Mouse (Mus musculus): ENCODE measurements around the gene Selplg. TPM values are rescaled to one million over a fixed set of nuclear protein-coding genes. Genes with fewer than 3 reads are reported as not detected.
"Not testable (repeated sequence)": the region's sequence is repeated elsewhere in the genome, so short reads cannot be mapped to it uniquely, and the experiment has no call there.

The Selplg gene
- polyA plus RNA-seq, 1 experiment from 2014 or later = 9.1 TPM

DNA sequence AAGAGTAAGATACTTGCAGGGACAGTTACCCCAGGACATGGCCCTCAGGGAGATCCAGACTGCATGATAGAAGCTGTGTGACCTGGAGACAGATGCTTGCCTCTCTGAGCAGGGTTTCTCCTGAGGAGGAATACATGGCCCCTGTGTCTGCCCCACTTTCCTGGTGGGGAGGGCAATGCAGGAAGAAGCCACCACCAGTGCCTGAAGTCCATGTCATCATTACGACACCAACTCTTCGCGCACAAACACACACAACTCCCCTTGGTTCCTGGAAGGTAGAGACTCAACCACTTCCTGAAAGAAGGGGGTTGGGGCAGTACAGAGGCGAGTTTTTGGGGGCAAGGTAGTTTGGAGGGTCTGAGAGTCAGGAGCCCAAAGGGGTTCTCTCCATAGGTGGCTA lies 8.2 kb downstream of the Selplg start:
- Histone ChIP-seq H3K27me3 (ENCODE audit: control insufficient read depth, insufficient read depth, low read length) (no peaks in the 10 kb centered on the region), H3K36me3 (ENCODE audit: control insufficient read depth, insufficient read depth, low read length) (no peaks in the 10 kb centered on the region), H3K27ac (ENCODE audit: low read length) (no peak overlapping the region), H3K4me2 (ENCODE audit: low read depth, low read length) (no peak overlapping the region), H3K9ac (ENCODE audit: low read length) (no peak overlapping the region), H3K9me3 (replicated peaks; ENCODE audit: control insufficient read depth, low read length) (no peaks in the 10 kb centered on the region), H3K4me3 (replicated peaks; ENCODE audit: low read length) (no peak overlapping the region), H3K4me1 (ENCODE audit: control insufficient read depth, insufficient read depth, low read length) (no peaks in the 10 kb centered on the region)
- WGBS = 80% methylated on average over 4 of the region's 4 CpGs
- no peak for ATAC-seq (ENCODE audit: insufficient read depth, low FRiP score)

DNA sequence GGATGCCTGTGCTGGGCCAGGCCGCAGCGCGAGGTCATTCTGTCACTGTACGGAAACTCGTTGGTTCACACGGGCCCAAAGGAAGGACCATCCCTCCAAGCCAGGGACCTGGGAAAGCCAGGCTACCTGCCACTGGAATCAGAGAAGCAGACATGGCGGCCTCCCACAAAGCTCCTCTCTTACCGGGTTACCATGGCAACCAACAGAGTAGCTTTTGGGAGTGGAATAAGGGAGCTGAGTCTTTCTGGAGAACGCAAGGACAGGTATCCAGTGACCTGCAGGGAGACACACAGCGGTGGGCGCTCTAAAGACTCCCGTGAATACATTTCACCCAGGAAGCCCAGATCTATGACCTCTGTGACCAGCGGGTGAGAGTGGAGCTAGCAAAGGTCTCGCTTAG lies 13.9 kb downstream of the Selplg start:
- no peaks in the 10 kb centered on the region for H3K4me1 ChIP-seq (ENCODE audit: control insufficient read depth, insufficient read depth, low read length)
- no peaks in the 10 kb centered on the region for H3K36me3 ChIP-seq (ENCODE audit: control insufficient read depth, insufficient read depth, low read length)
- H3K27me3 ChIP-seq (ENCODE audit: control insufficient read depth, insufficient read depth, low read length) = no peaks in the 10 kb centered on the region; the same call in 1 of the 2 replicates
- H3K27ac ChIP-seq (ENCODE audit: low read length) = no peak overlapping the region
- 65% methylated on average over 14 of the region's 14 CpGs for WGBS
- no peaks in the 10 kb centered on the region for H3K9me3 ChIP-seq (replicated peaks; ENCODE audit: control insufficient read depth, low read length)
- no peak for ATAC-seq (ENCODE audit: insufficient read depth, low FRiP score)
- H3K9ac ChIP-seq (ENCODE audit: low read length) = no peak overlapping the region
- no peak overlapping the region for H3K4me3 ChIP-seq (replicated peaks; ENCODE audit: low read length)
- no peak overlapping the region for H3K4me2 ChIP-seq (ENCODE audit: low read depth, low read length)

DNA sequence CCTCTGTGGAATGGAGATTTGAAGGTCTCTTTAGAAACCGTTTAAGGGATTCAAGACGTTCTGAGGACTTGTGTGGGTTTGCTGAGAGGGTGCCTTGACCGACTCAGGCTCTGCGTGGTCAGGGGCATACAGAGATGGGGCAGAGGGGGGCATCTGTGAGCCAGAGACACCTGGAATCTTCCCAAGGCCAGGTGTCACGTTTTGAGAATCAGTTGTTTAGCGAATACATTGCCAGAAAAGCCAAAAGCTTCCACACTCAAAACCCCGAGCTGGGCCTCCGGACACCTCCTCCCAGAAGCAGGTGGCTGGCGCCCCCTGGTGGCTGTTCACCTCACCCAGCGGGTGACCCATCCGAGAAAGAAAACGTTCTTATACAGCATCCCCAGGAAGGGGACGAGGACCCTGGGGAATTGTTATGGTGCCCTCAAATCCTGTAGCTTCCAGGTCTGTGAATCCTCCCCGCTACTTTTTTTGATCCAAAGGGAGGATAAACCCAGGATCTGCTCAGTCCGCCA lies 16.7 kb downstream of the Selplg start:
- Histone ChIP-seq H3K27me3 (ENCODE audit: control insufficient read depth, insufficient read depth, low read length) (no peaks in the 10 kb centered on the region; the same call in 1 of the 2 replicates), H3K9me3 (replicated peaks; ENCODE audit: control insufficient read depth, low read length) (0 out of 2 replicates have a peak, but pooled peaks cover 3% of the 10 kb centered on the region), H3K4me1 (ENCODE audit: control insufficient read depth, insufficient read depth, low read length) (no peaks in the 10 kb centered on the region), H3K4me3 (replicated peaks; ENCODE audit: low read length) (no peak overlapping the region), H3K9ac (ENCODE audit: low read length) (no peak overlapping the region), H3K36me3 (ENCODE audit: control insufficient read depth, insufficient read depth, low read length) (no peaks in the 10 kb centered on the region), H3K4me2 (ENCODE audit: low read depth, low read length) (peak overlapping the region; percentile 7; the same call in 1 of the 2 replicates), H3K27ac (ENCODE audit: low read length) (no peak overlapping the region)
- no peak for ATAC-seq (ENCODE audit: insufficient read depth, low FRiP score)
- 12% methylated on average over 15 of the region's 15 CpGs for WGBS

DNA sequence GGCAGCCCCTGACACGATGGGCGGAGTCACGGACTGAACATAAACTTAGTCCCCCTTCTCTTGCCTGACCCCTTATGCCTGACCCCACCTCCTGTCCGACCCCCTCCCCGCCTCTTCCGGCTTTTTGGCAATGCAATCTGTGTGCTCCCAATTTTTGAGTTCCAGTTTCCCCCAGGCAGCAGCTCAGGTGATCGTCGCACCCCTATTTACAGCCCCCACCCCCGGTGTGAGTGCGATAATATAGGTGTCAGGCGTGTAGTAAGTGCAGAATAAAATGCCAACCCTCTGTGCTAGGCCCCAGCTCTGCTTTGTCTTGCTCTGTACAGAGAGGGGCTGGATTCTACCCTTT lies 17.4 kb downstream of the Selplg start:
- H3K27me3 ChIP-seq (ENCODE audit: control insufficient read depth, insufficient read depth, low read length) = no peaks in the 10 kb centered on the region; the same call in 1 of the 2 replicates
- H3K4me3 ChIP-seq (replicated peaks; ENCODE audit: low read length) = no peak overlapping the region
- WGBS = 56% methylated on average over 11 of the region's 11 CpGs
- no peak overlapping the region for H3K4me2 ChIP-seq (ENCODE audit: low read depth, low read length)
- no peak overlapping the region for H3K9ac ChIP-seq (ENCODE audit: low read length)
- H3K27ac ChIP-seq (ENCODE audit: low read length) = no peak overlapping the region
- no peaks in the 10 kb centered on the region for H3K36me3 ChIP-seq (ENCODE audit: control insufficient read depth, insufficient read depth, low read length)
- ATAC-seq (ENCODE audit: insufficient read depth, low FRiP score) = no peak
- no peaks in the 10 kb centered on the region for H3K4me1 ChIP-seq (ENCODE audit: control insufficient read depth, insufficient read depth, low read length)
- H3K9me3 ChIP-seq (replicated peaks; ENCODE audit: control insufficient read depth, low read length) = 0 out of 2 replicates have a peak, but pooled peaks cover 3% of the 10 kb centered on the region

DNA sequence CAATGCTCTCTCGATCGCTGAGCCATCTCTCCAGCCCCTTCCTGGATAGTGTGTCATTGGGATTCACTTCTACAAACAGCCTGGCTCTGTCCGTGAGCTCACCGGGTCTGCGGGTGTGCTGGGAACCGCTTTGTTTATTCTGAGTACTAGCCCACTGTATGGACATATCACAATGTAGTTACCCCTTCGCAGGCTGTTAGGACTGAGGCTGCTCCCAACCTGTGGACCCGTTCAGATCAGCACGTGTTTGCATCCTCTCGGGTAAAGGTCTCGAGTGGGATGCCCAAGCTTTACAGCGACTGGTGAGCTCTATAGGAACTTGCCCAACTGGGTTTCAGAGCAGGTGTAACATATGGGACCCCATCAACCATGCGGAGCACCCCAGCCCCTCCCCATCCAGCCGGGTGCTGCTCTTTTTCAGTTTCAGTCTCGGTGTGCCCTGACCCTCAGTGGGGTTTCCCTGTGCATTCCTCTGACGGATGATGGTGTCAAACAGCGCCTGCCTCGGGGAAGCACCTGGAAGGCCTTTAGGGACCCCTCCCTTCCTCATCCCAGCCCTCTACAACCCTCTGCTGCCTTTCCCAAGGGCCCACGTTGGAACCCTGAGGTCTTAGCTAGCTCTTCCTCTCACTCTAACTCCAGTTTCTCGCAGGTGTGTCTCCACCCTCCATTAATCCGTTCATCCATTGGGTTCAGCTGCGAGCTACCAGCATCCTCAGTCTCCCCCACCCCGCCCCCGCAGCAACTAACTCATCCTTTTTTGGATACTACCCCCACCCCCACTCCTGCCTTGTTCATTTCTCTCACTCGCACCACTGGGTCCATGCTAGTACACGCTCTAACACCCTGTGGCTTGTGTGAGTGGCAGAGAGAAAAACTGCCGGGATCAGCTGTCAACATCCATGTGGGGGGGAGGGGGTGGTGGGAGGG lies 18.1 kb downstream of the Selplg start:
- no peak overlapping the region for H3K27ac ChIP-seq (ENCODE audit: low read length)
- no peaks in the 10 kb centered on the region for H3K36me3 ChIP-seq (ENCODE audit: control insufficient read depth, insufficient read depth, low read length)
- H3K4me3 ChIP-seq (replicated peaks; ENCODE audit: low read length) = no peak overlapping the region
- 0 out of 2 replicates have a peak, but pooled peaks cover 3% of the 10 kb centered on the region for H3K9me3 ChIP-seq (replicated peaks; ENCODE audit: control insufficient read depth, low read length)
- no peaks in the 10 kb centered on the region for H3K4me1 ChIP-seq (ENCODE audit: control insufficient read depth, insufficient read depth, low read length)
- ATAC-seq (ENCODE audit: insufficient read depth, low FRiP score) = no peak
- no peaks in the 10 kb centered on the region; the same call in 1 of the 2 replicates for H3K27me3 ChIP-seq (ENCODE audit: control insufficient read depth, insufficient read depth, low read length)
- no peak overlapping the region for H3K9ac ChIP-seq (ENCODE audit: low read length)
- 34% methylated on average over 27 of the region's 27 CpGs for WGBS
- H3K4me2 ChIP-seq (ENCODE audit: low read depth, low read length) = no peak overlapping the region

DNA sequence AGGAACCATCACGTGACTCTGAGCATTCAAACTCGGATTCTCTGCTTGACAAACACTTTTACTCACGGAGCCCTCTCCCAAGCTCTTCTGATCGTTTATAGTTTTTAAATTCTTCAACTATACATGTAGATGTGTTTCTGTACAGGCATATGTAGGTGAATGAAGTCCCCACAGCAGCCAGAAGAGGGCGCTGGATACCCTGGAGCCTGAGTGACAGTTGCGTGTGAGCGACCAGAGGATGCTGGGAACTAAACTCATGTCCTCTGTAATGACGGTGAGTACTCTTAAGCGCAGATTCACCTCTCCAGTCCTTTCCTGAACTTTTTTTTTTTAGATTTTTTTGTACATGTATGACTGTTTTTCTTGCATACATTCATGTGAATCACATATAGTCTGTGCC lies 18.8 kb downstream of the Selplg start:
- 0 out of 2 replicates have a peak, but pooled peaks cover 3% of the 10 kb centered on the region for H3K9me3 ChIP-seq (replicated peaks; ENCODE audit: control insufficient read depth, low read length)
- no peak for ATAC-seq (ENCODE audit: insufficient read depth, low FRiP score)
- H3K27ac ChIP-seq (ENCODE audit: low read length) = no peak overlapping the region
- H3K4me1 ChIP-seq (ENCODE audit: control insufficient read depth, insufficient read depth, low read length) = no peaks in the 10 kb centered on the region
- no peak overlapping the region for H3K4me2 ChIP-seq (ENCODE audit: low read depth, low read length)
- no peak overlapping the region for H3K9ac ChIP-seq (ENCODE audit: low read length)
- H3K36me3 ChIP-seq (ENCODE audit: control insufficient read depth, insufficient read depth, low read length) = no peaks in the 10 kb centered on the region
- no peaks in the 10 kb centered on the region; the same call in 1 of the 2 replicates for H3K27me3 ChIP-seq (ENCODE audit: control insufficient read depth, insufficient read depth, low read length)
- 24% methylated on average over 9 of the region's 9 CpGs for WGBS
- H3K4me3 ChIP-seq (replicated peaks; ENCODE audit: low read length) = no peak overlapping the region

DNA sequence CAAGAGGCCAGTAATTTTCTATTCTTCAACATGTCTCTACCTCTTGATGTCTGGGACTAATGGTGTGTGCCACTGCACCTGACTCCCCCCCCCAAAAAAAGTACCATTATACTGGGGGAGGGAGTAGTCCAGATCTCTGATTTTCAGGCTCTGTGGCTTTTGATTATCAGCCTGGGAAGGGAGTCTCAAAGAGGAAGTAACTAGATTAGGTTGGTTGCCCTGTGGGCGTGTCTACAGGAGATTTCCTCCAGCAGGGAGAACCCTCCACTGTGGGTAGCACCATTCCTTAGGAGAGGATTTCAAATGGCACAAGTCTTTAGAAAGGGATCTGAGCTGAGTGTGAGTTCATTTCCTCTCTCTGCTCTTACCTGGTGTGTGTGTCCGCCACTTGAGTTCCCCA lies 19.8 kb downstream of the Selplg start:
- no peak for ATAC-seq (ENCODE audit: insufficient read depth, low FRiP score)
- WGBS = 85% methylated on average over 2 of the region's 2 CpGs
- H3K27me3 ChIP-seq (ENCODE audit: control insufficient read depth, insufficient read depth, low read length) = no peaks in the 10 kb centered on the region; the same call in 1 of the 2 replicates
- H3K4me3 ChIP-seq (replicated peaks; ENCODE audit: low read length) = no peak overlapping the region
- no peak overlapping the region for H3K9ac ChIP-seq (ENCODE audit: low read length)
- 0 out of 2 replicates have a peak, but pooled peaks cover 3% of the 10 kb centered on the region for H3K9me3 ChIP-seq (replicated peaks; ENCODE audit: control insufficient read depth, low read length)
- H3K27ac ChIP-seq (ENCODE audit: low read length) = no peak overlapping the region
- H3K36me3 ChIP-seq (ENCODE audit: control insufficient read depth, insufficient read depth, low read length) = no peaks in the 10 kb centered on the region
- peaks cover 6% of the 10 kb centered on the region; the same call in 1 of the 2 replicates for H3K4me1 ChIP-seq (ENCODE audit: control insufficient read depth, insufficient read depth, low read length)
- H3K4me2 ChIP-seq (ENCODE audit: low read depth, low read length) = no peak overlapping the region

DNA sequence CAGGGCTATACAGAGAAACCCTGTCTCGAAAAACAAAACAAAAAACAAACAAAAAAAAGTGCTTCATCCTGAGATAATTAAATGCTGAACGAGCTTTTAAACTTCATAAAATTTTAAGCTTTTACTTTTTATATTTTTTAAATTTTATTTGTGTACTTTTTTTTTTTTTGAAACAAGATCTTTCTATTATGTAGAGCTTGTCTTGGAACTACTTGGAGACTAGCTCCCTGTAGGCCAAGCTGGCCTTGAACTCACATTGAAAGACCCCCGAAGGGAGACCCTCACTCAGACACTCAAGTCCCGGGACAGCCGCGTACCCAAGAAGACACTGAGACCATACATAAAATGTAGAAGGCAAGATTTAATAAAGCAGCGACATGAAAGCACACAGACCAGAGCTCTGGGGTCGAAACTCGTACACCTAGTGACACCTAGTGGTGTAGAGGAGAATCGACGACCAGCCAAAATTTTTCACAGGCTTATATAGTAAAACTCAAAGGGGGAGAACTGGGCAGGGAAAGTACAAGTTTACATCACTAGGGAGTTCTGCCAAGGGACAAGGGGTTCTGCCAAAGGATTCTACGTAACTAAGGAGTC lies 20.5 kb downstream of the Selplg start:
- not testable (repeated sequence) for H3K9me3 ChIP-seq (replicated peaks; ENCODE audit: control insufficient read depth, low read length); H3K9ac ChIP-seq (ENCODE audit: low read length); H3K4me2 ChIP-seq (ENCODE audit: low read depth, low read length); H3K4me3 ChIP-seq (replicated peaks; ENCODE audit: low read length); H3K4me1 ChIP-seq (ENCODE audit: control insufficient read depth, insufficient read depth, low read length); H3K27me3 ChIP-seq (ENCODE audit: control insufficient read depth, insufficient read depth, low read length); H3K36me3 ChIP-seq (ENCODE audit: control insufficient read depth, insufficient read depth, low read length); ATAC-seq (ENCODE audit: insufficient read depth, low FRiP score); H3K27ac ChIP-seq (ENCODE audit: low read length)
- WGBS = 16% methylated on average over 11 of the region's 12 CpGs

DNA sequence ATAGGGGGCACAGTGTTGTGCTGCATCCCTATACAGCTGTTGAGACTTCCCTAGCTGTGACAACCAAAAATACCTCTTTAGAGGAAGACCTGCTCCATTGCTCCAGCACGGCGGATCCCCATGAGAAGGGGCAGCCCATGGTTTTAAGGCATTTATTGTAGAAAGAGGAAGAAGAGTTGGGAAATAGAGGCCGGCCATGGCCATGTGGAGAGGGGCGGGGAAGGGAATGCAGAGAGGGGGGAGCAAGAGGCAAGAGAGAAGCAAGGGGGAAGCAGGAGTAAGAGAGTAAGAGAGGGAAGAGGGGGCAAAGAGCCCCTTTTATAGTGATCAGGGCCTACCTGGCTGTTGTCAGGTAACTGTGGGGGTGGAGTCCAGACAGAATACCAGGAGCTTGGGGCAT lies 22.3 kb downstream of the Selplg start:
- Histone ChIP-seq H3K9ac (ENCODE audit: low read length) (no peak overlapping the region), H3K27ac (ENCODE audit: low read length) (no peak overlapping the region), H3K27me3 (ENCODE audit: control insufficient read depth, insufficient read depth, low read length) (no peaks in the 10 kb centered on the region; the same call in 1 of the 2 replicates), H3K4me3 (replicated peaks; ENCODE audit: low read length) (no peak overlapping the region), H3K4me1 (ENCODE audit: control insufficient read depth, insufficient read depth, low read length) (peaks cover 12% of the 10 kb centered on the region; the same call in 1 of the 2 replicates), H3K9me3 (replicated peaks; ENCODE audit: control insufficient read depth, low read length) (0 out of 2 replicates have a peak, but pooled peaks cover 3% of the 10 kb centered on the region), H3K4me2 (ENCODE audit: low read depth, low read length) (no peak overlapping the region), H3K36me3 (ENCODE audit: control insufficient read depth, insufficient read depth, low read length) (no peaks in the 10 kb centered on the region)
- ATAC-seq (ENCODE audit: insufficient read depth, low FRiP score) = no peak
- WGBS = 90% methylated on average over 4 of the region's 4 CpGs
